Mouse (Mus musculus) stomach, postnatal 0 days (tissue): ENCODE measurements at regions not wholly inside any gene's neighbourhood (a gene's known extent, or its start where the extent isn't known, plus 50 kb on each side); places are given as distances from the start of the nearest gene placed in this dataset.

ENCODE experiments used
- CTCF ChIP-seq: IDR thresholded peaks from 2 replicates; pipeline ENCODE4 v1.5.1; 2016; ENCODE audit warnings: antibody characterized with exemption, low read depth, mild to moderate bottlenecking, moderate library complexity
- EP300 ChIP-seq: optimal IDR thresholded peaks from 2 replicates; pipeline ENCODE3; 2016; ENCODE audit warnings: antibody characterized with exemption

- no peak for TF ChIP-seq CTCF
- no peak for TF ChIP-seq EP300
These were observed 57.6 kb upstream of the Gnaq start for GRCm38 (mm10) chr19:16075026-16075425.
